Mouse (Mus musculus) layer of hippocampus, postnatal 25 days (tissue): ENCODE measurements around the gene Sec24a. TPM values are rescaled to one million over a fixed set of nuclear protein-coding genes. Genes with fewer than 3 reads are reported as not detected.
"Not testable (repeated sequence)": the region's sequence is repeated elsewhere in the genome, so short reads cannot be mapped to it uniquely, and the experiment has no call there.

Experiments
- DNase-seq, 2 experiments: peaks; one replicate each; pipeline ENCODE4 v3.0.0; 2022; ENCODE audit warnings: mixed read lengths in 2 of 2, low spot score in 1 of 2; ENCODE audit errors: extremely low spot score in 1 of 2
- total RNA-seq, 2 experiments: library from RNA; stranded (reverse); gene quantifications; 2 replicates each; pipeline ENCODE4 v1.2.3; 2021

The Sec24a gene
- total RNA-seq = 10 to 100 TPM; 15.3 to 22.0 TPM

DNA sequence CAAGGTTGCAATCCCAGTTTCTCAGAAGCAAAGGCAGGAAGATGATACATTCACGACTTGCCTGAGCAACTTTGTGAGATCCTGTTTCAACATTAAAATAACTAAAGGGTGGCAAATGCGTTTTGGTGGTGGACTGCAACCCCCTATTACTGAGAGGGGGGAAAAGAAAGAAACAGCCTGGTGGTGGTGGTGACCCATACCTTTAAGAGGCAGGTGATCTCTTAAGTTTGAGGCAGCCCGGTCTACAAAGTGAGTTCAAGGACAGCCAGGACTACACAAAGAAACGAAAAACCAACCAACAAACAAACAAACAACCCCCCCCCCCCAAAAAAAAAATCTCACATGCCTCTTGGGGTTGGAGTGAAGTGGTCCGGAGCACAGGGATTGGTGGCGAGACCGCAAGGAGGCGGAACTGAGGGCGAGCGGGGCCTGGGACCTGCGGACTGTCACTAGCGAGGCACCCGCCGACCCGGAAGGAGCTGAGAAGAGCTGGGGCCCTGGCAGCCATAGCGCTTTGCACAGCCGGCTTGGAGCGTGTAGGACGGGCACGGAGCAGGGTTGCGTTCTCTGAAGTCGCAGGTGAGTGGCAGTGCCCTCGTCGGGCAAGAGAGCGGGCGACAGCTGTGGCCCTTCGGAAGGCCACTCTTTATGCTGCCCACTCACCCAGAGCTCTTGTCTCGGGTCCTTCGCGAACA, at the start of gene Sec24a, which contains the start of gene Sar1b:
Sec24a (minus strand) TSS at position 422 of the 695 bp plus-strand sequence.
Sar1b (plus strand) TSS at position 475 of the 695 bp plus-strand sequence.
- peak; percentile 71 to 78 for DNase-seq

DNA sequence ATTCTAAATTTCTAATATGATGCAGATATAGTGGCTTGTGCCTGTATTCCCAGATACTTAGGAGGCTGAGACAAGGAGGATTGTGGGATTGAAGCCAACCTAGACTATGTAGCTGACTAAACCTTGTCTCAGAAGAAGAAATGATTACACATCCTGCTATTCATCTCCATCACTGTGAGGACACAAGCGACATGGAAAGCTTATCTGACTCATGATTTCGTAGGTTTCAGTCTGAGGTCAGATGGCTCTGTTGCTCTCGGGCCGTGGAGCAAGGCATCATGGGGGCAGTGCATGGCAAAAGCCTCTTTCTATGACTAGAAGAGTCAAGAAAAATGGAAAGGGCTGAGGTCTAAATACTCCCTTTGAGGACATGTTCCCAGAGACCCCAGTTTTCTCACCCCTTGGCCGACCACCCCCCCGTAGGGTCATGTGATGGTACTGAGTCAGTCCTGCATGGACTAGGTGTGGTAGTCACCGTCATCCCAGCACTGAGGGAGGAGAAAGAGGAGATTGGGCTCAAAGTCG, 48.6 kb upstream of the Sec24a start:
- no peak for DNase-seq

DNA sequence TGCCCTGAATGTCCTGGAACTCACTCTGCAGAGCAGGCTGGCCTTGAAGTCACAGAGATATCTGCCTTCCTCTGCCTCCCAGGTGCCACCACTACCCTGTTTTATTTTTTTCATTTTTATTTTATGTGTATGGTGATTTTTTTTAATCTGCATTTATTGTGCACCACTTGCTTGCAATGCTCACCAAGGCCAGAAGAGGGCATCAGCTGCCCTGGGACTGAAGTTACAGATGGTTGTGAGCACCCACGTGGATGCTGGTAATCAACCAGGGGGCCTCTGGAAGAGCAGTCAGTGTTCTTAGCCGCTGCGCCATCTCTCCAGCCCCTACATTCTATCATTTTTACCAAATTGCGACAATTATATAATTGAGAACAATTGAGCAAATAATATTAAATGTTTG, 47.8 kb upstream of the Sec24a start:
- no peak for DNase-seq

DNA sequence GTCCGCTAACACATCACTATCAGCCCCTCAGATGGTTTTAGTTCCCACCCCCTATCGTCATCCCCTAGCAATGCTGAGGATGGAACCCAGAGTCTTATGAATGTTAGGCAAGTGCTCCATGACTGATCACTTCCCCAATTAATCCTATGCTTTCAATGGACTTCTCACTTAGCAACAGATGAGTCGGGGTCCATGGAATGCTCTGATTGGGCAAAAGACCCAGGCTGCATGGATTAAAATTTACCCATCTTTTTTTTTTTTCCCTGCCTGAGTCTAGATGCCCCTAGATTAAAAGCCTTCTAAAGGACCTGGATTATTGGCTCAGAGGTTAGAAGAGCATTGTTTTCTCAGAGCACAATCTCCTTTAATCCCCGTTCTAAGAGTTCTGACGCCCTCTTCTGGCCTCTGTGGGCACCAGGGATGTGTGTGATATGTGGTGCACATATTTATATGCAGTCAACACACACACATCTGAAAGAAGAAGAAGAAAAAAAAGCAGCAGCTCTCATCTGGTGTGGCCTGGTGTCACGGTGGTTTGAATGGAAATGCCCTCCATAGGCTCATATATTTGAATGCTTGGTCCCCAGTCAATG, 46.3 kb upstream of the Sec24a start:
- DNase-seq = peak in 1 of 2 experiments; percentile 31

DNA sequence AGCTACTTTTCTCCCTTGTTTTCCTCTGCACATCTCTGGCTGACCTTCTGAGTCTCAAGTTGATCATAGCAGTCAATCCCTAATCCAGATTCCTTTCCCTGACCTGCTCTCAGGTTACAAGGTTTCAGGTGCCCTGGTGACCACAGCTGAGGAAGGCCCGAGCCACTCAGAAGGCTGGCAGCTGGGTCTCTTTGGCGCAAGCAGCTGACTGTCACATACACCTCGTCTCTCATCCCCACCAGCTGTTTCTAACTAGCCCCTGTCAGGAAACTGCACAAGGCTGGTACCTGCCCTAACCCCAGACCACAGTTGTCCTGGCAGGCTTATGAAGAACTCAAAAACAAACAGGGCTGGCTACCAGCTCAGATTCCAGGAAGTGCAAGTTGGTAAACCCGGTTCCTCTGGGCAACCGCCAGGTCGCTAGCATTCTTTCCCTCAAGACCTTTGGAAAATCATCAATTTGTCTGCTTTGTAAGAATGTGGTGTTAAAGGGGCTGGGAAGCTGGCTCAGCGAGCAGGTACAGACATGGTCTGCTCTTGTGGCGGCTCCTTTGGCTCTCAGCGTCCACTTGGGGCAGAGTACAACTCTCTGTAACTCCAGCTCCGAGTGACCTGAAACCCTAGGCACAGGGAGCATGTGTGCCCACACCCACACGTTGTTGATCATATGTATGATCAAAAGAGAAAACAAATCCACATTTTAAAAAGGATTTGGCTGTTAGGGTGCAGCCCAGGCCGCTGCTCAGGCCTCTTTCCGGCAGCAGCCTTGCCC, 43.9 kb upstream of the Sec24a start:
- DNase-seq = no peak

DNA sequence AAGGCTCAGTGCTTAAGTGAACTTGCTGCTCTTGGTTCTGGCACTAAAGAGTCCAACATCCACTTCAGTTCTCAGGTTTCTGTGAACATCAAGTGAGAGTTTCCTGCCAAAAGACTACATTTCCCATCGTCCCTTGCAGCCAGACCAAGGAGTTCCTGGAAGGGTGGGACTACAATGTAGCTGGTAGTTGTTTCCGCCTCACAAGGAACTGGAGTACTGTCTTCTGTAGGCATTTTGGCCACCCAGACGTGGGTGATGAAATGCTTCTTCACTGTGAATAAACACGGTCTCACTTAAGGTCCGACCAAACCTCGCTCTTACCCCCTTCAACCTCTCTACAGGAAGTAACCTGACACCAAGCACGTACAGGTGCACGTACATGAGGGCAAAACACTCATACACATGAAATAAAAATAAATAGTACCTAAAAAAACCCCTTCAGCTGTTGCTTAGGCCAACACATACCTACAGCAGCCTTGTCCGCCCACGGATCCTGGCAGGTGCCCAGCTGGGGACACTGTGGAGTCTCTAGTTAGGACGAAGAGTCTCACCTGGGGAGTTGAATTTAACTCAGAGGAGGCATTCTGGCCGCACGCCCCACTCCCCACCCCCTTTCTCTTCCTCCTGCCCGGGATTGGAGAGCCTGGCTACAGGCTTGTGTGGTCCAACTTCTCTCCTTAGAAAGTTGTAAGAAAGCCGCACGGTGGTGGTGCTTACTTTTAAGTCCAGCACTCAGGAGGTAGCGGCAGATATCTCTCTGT, 42.0 kb upstream of the Sec24a start:
- DNase-seq = peak in 1 of 2 experiments; percentile 50

DNA sequence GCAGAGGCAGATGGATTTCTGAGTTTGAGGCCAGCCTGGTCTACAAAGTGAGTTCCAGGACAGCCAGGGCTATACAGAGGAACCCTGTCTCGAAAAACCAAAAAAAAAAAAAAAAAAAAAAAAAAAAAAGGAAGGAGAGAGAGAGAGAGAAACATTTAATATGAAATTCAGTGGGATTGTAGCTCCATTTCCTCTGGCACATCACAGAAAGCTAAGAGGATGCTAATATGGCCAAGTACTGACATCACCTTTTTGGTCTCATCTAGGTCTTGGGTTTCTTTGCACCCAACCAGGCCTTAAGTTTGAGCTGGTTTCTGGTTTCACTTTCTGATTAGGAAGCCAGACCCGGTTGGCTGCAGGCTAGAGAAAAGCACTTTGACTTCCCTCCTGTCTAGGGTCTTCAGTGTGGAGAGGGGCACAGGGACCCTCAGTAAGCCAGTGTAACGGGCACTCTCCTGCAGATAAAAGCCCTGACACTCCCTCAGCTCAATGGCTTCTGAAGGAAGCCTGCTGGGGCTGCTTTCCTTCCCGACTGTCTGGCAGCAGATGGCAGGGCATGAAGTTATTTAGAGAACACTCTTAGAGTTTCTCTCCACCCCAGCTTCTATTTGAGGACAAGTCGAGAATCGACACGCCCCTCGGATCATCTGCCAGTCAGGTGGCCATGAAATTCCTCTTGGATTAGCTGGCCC, 37.3 kb upstream of the Sec24a start:
- no peak for DNase-seq

DNA sequence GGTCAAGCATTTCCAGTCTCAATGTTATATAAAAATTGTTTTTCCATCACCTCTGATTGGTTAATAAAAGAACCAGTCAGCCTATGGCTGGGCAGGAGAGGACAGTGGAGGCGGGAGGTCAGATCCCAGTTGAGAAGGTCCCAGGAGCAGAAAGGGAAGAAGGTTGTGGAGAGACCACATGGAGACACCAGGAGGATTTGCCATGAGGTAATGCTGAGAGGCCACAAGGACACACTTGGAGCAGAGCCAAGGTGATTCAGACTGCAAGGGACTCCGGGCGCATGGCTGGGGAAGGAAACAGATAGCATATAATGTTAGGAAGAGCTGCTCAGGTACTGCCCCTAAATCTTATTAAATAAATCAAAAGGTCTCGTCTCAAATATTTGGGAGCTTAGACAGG, 32.8 kb upstream of the Sec24a start:
- DNase-seq = no peak

DNA sequence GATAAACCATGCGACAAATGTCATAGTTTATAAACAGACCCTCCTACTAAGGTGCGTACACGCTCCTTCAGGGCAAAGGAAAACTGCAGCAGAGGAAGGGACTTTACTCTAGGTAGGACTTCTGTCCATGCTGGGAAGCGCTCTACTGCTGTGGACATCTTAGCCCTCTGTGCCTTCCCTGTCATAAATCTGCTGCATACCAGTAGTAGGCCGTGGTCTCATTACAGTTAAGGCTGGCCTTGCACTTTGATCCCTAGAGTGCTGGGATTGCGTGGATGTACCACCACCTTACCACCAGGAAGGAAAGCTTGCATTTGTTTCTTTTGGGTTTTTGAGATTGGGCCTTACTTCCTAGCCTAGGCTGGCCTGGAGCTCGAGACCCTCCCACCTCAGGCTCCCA, 27.2 kb upstream of the Sec24a start:
- DNase-seq = no peak

DNA sequence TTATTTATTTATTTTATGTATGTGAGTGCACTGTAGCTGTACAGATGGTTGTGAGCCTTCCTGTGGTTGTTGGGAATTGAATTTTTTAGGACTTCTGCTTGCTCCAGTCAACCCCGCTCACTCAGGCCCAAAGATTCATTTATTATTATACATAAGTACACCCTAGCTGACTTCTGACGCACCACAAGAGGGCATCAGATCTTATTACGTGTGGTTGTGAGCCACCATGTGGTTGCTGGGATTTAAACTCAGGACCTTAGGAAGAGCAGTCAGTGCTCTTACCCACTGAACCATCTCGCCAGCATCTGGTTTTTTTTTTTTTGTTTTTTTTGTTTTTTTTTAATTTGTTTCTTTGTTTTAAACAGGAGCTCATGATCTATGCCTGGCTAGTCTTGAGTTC, 26.3 kb upstream of the Sec24a start:
- DNase-seq = not testable (repeated sequence)

DNA sequence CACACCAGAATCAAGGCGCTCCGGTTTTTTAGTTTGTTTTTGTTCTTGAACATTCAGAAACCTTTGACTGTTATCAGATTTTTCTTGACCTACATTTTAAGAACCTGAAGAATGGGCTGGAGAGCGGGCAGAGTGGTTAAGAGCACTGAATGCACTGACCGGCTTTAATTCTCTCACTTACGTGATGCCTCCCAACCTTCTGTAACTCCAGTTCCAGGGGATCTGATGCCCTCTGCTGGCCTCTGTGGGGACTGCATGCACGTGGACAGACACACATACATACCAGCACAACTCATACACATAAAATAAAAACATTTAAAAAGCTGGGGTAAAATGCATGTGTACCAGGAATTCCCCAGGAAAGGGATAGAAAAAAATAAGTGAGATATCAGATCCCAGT, 22.5 kb upstream of the Sec24a start:
- peak in 1 of 2 experiments; percentile 51 for DNase-seq

DNA sequence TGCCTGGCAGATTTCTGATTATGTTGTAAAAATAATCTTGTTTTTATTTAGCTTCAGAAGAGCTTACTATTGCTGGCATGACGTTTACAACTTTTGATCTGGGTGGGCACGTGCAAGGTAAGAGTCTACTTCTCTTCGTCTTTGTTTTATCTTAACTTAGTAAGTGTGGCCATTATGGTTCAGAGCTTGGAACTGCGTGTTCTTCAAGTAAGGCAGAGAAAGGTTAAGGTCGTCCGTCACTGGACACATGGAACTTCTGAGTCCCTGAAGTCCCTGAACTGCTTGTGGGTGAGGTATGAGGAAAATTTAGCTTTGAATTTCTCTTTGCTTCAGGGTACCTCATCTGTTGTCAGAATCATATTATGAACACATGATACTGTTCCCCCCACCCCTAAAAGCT, 19.3 kb upstream of the Sec24a start:
- no peak for DNase-seq

DNA sequence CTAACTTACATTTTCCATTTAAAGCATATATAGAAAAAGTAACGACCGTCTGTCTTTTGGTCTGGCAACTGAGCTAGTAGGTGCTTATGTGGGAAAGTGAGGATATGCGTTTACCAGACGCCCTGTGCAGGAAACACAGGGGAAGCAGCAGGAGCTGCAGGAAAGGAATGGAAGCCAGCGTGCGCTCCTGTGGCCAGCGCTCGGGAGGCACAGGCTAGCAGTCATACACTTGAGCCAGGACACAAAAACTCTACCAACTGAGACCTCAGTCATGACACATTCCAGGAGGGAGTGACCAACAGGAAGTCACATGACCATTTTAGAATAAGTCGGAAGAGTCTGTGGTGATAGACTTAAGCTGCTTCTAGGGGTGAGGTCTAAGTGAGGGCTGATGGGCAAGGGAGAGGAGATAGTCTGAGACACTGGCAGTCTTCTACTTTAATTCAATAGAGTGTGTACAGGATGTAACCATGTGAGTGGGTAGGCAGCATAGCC, 17.4 kb upstream of the Sec24a start:
- DNase-seq = no peak

DNA sequence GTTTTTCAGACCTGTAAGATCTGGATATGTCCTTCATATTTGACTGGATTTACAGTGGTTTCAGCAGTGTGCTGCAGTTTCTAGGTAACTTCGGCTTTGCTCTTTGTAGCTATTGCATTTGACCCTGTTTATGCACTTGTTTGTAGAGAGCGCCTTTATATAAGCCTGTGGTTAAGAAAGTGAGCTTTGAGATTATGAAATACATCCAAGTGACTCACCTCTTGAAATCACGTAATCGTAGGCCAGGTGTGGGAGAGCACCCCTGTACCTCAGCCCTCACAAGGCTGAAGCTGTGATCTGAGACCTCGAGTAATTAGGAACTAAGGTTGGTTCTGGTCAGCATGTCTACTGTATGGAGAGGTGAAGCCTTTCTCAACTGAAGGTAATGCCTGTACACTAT, 14.0 kb upstream of the Sec24a start:
- no peak for DNase-seq

DNA sequence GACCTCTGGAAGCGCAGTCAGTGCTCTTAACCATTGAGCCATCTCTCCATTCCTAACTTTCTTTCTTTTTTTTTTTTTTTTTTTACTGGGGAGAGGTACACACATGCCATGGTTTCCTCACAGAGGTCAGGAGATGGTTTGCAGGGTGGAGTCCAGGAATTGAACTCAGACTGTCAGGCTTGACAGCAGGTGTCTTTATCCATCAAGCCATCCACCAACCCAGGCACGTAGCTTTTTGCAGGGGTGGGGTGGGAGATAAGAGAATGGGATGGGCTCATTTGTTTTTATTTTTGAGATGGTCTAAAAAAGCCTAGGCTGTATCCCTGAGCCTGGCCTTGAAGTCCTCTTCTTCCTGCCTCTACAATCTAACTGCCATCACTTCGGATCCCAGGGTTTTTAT, 12.1 kb upstream of the Sec24a start:
- no peak for DNase-seq

DNA sequence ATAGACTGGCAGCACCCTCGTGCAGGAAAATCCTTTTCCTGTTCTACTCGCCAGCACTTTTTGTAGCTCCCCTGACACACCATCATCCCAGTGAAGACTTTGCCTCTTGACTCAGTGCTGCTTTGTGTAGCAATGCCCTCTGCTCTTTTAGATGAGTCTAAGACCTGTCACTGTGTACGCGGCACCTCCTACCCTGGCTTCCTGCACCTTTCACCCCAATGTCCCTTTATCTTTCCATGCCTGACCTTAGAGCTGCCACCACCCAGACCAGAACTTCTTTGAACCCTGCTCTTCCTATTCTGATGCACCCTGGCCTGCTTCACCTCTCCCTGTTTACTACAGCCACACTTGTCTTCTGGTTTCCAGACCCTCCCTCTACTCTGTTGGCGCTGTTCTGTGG, 4.9 kb upstream of the Sec24a start:
- DNase-seq = no peak

DNA sequence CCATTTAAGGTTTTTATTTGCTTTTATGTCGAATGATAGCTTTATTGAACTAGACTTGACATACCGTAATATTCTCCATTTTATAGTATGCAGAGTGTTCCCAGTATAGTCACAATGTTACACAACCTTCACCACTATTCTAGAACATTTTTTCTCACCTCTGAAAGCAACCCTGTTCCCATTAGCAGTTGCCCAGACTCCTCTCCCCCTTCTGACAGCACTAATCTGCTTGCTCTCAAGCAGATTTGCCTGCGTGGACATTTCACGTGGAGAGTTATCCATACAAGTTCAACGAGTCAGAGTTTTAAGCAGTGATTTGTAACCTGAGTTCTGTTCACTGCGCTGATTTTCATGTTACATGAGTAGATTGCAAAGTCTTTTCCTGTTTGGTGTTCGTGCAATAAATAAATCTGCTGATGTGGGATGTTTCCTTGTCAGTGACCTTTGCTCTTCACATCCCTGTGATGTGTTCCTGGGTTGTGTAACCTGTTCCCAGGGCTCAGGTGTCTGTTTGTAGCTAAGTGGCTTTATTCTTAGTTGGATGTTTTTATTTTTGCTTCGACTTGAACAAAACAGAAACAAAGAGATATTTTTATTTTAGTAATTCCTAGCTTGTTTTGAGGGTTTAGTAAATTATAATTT, 4.3 kb upstream of the Sec24a start:
- DNase-seq = no peak

DNA sequence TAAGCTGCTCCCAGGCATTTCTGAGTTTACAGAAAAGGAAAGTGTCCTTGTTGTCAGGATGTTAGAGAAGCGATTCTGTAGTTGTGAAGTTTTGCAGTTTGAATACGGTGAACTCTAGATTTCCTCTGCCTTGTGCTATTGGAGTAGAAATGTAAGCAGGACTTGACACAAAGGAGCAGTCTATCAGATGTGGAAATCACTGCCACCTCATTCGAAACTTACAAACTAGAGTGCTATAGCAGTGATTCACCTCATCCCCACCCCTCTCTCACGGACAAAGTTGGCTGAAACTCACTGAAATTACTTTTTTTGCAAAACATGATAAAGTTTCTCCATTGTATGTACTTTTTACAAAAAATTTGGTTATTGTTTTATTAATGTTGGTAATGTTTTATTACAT, 1.4 kb upstream of the Sec24a start:
- DNase-seq = no peak

DNA sequence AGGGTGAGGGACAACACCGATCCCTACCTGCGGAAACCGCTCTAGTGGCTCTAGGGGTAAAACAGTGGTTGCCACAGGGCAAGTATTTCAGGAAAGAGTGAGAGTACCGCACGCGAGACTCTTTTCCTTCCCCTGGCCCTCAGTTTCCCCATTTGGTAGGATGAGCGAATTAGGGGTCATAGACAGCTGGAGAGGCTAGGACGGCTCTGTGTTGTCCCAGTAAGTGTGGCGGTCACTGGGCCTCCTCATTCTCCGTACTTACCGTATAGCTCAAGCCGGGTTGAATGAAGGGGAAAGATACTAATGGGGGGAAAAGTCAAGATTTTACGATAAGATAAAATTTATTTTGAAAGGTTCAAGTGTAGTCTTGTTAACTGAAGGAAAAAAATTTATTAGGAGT, 521 bp upstream of the Sec24a start:
- no peak for DNase-seq
